Mouse (Mus musculus) T-helper 2 cell (primary cell): ENCODE data around the gene Nell2.
"Not testable (repeated sequence)": the region's sequence is repeated elsewhere in the genome, so short reads cannot be mapped to it uniquely, and the experiment has no call there.

Source experiments
- in situ Hi-C: fragments of 300-600 bp; cut with MboI, MseI; formaldehyde crosslinking; loops from one replicate; pipeline ENCODE4 v1.15.1; 2025; ENCODE audit warnings: high pct_unique_total_duplicates

Nell2 gene

DNA sequence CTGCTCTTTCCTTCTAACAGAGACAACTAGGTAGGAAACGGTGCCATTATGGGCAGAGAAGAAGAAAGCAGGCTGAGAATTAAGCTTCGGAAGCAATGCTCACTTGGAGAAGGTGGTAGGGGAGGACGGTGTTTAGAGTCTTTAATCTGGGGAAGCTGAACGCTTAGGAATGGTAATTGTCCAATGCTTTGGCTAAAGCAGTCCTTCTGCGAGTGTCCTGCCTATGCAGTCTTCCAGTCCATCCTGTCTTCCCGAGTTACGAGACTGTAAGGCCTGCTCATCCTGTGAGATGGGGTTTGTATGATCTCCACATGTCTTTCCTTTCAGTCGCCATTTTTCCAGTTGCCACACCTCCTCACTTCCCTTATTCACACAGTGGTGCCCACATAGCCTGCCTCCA, 284.5 kb downstream of the Nell2 start:
- in situ Hi-C loops = no loop called here

DNA sequence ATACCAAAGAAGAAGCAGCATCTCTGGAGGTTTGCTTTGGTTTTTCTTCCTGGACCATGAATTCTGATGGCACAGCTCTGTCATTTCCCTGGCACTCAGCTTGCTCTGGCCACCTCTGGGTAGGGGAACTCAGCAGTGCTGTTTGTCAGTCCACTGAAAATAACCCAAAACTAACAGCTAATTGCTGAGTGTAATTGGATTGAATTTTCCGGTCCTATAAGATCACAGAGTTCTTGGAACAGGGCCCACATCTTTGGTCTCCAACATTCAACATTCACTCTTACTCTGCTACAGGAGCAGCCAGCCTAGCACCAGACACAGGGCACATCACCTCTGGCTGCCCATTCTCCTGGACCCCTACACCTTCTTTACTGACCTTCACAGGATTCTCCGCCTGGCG, 287.2 kb downstream of the Nell2 start:
- in situ Hi-C loops = no loop called here

DNA sequence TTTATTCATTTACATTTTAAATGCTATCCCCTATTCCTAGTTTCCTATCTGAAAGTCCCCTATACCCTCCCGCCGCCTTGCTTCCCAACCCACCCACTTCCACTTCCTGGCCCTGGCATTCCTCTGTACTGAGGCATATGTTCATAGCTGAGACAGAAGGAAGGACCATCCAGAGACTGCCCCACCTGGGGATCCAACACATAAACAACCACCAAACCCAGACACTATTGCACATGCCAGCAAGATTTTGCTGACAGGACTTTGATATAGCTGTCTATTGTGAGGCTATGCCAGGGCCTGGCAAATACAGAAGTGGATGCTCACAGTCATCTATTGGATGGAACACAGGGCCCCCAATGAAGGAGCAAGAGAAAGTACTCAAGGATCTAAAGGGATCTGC, 291.3 kb downstream of the Nell2 start:
- in situ Hi-C loops = not testable (repeated sequence)

DNA sequence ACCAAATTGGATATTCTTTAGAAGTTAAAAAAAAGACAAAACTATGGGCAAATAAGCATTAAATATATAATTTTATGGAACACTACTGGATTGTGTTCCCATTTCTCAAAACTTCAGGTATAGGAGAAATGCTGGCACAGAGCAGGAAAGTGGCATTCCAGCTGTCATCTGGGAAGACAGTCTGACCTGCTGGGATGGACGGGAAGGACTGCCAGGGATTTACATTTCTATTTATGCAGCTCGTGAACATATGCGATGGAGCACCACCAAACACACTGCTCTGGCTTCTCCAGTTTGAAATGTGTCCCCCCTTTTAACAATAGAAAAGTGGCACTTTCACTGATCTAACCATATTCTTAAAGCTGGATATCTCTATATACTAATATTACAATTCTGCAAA, 291.9 kb downstream of the Nell2 start:
- in situ Hi-C loops = no loop called here

DNA sequence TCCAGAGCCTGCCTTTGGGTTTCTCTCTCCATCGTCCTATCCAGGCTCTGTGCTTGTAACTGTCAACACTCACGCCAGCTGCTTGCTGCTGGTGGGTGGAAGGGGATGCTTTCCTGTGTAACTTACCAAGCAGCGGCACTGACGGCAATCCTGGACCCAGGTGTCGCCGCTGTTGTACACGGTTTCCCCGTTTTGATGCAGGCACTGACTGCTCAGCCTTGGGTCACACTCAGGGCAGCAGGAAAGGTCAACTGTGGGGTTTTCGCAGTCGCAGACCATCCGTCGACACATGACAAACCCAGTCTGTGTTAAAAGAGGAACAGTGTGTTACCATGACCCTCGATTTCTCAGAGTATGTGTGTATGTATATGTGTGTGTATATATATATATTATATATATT, 297.2 kb downstream of the Nell2 start:
- in situ Hi-C loops = no loop called here

DNA sequence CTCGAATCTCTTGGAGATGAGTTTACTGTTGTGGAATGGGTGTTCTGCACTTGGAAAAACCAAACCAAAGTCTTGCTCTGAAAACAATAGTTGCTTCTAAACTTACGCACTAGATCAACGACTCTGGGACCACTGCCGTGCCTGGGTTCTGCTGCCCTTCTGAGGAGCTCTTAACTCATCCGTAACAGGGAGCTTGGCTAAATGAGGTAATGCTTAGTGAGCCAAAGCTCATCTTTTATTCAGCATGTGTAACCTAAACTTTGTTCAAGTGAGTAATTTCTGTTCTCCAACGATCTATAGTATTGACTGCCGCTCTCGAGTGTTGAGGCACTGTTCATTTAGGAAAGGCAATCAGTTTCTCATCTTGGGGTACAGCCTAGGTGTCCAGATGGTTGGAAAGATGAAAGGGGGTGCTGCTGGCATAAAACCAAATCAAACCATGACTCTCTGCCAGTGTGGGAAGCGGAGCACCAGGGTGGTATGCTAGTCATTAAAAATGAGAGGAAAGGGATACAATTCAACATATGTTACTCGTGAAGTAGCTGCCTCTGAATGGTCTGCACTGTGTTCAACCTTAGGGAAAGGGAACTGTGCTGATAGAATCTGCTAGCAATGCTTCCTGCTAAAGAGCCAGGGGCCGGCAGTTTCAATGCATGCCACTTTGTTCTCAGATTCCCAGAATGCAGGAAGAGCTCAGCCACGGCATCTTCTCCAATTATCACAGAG, 311.6 kb downstream of the Nell2 start:
- in situ Hi-C loops = no loop called here

DNA sequence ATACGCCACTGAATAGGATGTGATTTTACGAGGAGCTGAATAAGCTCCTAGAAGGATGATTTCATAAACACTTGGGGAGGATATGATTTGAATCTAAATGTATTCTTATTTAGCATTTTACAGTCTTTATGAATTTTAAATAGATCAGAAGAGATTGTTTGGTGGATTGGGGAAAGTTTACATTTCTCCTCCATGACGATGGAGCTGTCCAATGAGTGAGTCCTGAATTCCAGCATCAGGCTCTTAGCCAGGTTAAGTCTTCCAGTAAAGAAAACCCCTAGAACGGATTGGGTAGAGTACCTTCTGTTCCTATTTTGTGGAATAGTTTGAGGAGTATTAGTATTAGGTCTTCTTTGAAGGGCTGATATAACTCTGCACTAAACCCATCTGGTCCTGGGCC, 317.8 kb downstream of the Nell2 start:
- in situ Hi-C loops = no loop called here

DNA sequence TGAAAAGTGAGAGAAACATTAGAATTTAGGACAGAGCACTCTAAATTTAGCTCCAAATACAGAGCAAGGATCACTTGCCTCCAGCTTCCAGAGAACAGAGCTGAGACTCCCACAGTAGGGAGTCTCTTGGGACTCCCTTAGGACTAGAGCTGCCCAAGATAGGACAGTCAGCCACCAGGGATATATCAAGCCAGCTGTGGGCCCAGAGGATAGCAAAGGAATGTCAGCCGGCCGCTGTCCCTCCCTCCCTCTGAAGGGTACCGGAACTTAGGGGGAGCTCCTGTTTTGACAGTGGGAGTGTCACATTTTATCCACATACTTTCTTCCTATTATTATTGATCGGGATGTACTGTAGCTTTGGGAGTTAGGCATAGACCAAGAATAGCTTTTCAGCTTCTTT, 319.2 kb downstream of the Nell2 start:
- in situ Hi-C loops = no loop called here

DNA sequence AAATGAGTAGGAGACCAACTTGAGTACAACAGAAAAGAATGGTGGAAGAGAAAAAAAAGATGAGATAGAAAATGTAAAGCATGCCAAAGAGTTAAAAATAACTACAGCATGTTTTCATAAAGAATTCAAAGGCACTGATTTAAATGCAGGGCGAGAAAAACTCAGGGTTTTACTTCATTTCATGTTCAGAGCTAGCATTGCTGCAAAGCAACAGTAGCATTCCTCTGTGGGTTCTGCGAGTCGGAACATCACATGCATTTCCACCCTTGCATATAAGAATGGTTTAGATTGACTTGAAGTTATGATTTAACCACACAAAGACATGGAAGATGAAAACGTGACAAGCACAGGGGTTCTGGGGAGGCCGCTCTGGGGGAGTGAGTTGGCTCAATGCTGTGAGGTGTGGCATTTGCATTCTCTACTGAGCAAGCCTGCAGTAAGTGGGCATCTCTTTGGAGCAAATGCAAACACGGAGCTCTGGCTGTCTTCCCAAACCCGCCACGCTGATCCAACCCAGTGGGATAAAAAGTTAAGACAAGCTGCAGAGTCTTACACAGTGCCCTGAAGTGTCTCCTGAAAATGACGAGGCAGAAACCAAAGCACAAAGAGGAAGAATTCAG, 334.6 kb downstream of the Nell2 start:
- in situ Hi-C loops = no loop called here

DNA sequence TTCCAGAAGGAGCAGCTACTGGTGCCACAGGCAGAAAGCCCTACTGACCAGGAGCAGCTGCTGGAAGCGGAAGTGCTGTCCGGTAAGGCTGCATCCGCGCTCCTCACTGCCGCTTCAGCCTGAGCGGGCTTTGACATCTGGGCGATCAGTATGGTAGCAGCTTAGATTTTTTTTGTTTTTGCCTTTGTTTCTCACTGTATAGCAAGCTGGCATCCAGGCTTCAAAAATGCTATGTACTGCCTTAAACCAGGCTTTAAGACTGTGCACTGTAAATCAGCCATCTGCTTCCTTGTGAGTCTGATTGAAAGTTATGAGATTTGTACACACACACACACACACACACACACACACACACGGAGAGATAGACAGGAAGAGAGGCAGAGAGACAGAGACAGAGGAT, 335.4 kb downstream of the Nell2 start:
- in situ Hi-C loops = no loop called here

DNA sequence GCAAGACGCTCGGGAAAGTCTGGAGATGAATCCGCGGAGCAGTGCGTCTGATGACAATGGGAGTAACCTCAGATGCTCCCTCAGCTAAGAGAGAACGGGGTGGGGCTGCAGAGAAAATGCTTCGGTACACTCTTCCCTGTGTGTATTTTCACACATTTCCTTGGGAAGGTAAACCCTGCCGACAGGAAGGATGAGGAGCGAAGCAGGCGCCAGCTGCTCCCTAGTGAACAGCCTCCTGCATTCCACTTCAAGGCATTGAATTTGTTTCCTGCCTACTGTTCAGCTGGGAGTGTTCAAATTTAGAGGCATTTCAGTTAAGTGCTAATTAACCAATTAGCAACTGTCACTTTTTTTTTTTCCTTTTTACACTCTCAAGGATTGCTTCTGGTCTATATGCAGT, 342.1 kb downstream of the Nell2 start:
- in situ Hi-C loops = no loop called here

DNA sequence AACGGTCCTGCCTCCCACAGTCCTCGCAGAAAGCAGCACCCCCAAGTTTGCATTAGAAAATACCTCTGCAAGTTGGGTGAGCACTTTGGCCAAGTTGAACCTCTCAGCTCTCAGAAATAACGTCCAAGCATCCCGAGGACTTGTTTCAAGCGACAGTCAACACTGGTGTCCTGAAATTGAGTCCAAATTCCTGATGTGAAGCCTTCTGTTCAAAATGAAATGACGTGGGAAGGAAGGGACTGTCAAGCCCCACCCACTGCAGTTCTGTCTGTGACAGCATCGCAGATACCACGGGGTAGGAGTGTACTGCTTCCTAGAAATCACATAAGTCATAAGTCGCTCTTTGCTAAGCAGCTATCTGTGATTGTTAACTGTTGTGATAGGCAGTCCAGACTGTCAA, 342.9 kb downstream of the Nell2 start:
- in situ Hi-C loops = no loop called here

DNA sequence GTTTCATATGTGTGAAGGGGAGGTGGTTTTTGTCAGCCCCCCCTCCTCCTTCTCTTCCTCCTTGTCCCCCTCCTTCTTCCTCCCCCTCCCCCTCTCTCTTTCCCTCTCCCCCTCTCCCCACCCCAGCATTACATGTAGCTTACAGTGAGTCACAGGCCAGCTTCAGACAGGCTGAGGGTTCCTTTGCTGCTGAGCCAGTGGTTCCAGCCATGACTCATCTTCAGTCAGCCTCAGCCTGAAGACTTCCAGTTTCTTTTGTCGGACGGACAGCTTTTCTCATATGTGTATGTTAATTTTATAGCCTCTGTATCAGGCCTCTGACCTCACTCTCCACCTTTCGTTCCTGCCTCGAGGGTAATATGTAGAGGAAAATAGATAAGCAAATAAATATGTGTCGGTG, 344.9 kb downstream of the Nell2 start:
- in situ Hi-C loops = no loop called here

DNA sequence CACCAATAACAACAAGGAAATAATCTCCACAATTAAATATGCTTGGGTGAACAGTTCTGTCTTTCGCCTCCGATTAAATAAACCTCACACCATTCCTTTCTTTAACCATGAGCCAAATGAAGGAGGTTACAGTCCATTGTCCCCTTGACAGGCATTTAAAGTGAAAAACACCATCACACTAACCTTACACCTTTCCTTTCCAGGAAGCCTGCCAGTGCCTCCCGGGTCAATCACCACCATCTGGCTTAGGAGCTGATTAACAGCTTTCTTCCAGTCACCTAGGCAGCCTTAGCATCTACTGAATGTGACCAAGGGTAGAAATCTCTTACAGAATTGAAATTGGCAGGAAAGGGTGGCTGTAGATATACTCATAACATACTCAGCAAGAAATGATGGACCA, 371.5 kb downstream of the Nell2 start:
- in situ Hi-C loops = no loop called here

DNA sequence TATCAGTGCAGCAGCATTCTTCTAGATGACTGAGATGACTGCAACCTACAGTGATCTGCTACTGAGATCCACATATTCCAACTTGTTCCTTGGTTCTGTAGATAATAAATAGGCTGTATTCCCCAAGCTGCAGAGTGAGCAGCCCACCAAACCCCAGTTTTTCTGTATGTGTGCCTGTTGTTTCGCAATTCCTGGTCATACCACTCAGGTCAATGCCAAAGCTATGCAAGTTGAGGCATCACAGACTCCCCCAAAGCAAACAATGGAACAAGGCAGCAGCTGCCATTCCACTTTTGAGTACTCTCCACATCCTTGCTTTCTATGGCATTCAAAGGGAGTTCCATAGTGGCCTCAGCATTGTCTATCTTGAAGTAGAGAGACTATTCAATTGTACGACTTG, 383.2 kb downstream of the Nell2 start:
- in situ Hi-C loops = no loop called here

DNA sequence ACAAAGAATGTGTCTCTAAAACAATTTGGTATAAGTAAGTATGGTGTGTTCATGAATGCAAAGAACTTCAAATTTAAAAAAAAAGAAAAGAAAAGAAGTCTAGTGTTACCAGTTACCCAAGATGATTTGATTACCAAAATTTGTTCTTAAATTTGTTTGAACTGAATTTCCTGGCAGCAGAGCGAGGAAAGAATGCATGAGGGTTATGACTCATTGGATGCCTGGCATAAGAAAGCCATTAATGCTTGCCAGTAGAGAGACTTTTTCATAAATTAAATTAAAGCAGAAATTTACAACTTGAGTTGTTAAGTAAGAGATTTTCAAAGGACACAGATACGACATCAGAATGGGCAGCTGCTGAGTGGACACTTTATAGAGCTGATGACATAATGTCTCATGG, 384.2 kb downstream of the Nell2 start:
- in situ Hi-C loops = no loop called here

DNA sequence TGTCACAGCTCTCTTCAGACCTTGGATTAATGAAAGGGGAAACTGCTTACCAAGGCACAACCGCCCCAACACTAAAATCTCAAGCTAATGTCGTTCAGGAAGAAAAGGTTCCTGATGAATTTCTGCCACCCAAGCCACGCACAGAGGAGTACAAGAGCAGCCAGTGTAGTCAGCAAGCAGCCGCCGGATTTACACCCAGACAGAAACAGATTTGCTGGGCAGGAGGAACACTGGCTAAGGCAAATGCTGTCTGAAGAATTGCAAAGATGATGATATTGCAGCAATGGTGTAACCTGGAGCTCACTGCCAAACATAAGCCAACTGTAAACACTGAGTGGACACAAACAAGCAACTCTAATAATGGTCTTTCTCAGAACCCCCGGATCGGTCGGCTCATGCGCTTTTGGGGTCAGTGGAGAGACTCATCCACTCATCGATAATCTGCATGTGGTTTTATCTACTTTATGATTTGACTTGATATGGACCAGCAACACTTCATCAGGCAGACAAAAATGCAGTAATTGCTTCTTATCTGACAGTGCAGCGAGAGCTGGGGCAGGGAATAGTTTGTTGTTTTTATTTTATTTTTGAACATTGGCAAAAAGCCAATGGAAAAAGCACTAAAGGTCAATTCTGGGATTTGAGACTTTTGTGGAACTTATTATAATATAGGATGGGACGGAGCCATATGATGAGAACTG, 389.5 kb downstream of the Nell2 start:
- in situ Hi-C loops = no loop called here

DNA sequence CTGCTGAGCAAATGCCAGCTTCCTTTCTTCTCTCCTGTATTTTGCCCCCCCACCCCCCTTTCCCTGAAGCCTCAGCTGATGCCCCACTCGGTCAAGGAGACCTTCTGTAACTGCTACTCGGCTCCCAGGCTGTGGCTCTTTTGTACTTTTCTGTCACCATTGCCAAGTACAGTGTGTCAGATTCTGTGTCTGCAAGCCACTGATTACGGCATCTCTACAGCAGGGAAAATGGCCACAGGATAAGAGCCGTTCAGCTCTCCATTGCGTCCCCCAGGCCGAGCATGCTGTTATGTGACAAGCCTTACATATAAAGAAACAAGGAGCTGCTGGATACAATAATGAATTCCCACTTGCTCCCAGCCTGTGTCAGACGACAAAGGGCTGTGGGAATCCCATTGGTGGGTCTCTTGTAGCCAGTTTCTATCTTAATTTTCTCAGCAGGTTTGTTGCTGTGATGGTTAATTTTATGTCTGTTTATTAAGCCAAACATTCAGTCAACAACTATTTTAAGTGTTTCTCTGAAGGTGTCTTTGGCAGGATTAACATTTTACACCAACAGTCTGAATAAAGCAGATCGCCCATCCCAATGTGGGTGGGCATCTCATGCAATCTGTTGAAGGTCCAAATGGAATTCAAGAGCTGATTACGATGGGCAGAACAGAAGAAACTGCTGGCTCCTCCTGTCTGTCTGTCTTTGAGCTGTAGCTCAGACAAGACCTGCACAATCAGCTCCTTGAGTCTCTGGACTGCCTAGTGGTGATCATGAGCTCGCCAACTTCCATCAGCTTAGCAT, 391.1 kb downstream of the Nell2 start:
- in situ Hi-C loops = no loop called here

DNA sequence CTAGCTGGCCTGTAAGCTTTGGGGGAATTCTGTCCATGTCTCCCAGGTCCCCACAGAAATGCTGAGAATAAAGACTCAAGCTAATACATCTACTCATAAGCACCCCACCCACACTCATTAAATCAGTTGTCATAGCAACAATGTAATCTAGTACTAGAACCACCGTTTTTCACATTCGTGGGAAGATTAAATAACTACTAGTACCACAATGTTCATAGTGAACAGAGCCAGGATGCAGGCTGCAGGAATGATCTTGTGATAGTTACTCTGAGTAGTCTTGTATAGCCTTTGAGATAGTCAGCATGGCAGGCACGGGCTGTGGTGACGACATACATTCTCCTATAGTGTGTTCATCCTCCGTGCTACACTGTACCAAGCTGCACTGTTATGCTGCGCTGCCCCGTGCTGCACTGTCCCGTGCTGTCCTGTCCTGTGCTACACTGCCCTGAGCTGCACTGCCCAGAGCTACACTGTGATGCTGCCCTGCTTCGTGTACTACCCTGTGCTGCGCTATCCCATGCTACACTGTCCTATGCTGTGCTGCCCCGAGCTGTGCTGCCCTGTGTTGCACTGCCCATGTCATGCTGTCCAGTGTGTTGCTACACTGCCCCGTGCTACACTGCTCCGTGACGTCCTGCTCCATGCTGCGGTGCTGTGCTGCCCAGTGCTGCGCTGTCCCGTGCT, 392.3 kb downstream of the Nell2 start:
- in situ Hi-C loops = no loop called here

DNA sequence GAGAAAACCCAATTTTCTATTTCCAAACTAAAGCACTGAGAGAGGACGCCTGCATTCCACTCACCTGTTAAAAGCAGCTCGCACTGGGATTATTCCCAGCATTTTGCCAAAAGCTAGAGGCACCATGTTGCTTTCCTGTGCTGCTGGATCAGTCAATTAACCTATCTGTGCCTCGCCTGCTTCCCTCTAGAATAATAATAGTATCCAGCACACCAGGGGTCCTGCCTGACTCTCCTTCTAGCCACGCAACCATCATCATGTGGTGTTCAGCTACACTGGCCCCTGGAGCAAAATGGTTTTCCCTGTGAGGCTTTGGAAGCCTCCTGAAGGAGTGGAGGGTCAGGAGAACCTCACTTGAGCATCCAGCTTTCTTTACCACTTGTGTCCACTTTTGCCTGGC, 397.0 kb downstream of the Nell2 start:
- in situ Hi-C loops = no loop called here

DNA sequence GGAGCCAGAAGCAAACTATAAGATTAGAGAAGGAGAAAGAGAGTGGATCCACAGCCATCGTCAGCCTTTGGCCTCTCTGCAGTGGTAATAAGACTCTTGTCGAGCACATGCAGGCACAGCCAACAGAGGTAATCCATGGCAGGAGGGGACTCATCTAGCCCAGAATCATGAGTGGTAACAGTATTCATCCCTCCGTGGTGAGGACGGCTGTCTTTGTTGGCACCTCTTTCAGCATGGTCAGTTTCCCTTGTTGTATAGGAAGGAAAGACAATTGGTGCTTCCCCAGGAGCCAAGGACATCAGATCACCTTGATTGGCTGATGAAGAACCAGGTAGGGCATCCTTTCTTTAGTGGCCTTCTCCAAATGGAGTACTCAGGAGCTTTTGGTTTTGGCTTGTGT, 419.7 kb downstream of the Nell2 start:
- in situ Hi-C loops = no loop called here
